Mouse (Mus musculus) right cerebral cortex, adult 18-20 months (tissue): ENCODE measurements around the gene Cdca3.
"Not testable (repeated sequence)": the region's sequence is repeated elsewhere in the genome, so short reads cannot be mapped to it uniquely, and the experiment has no call there.

ENCODE experiments used
- DNase-seq: peaks from one replicate; pipeline ENCODE4 v3.0.0; 2022; ENCODE audit warnings: mixed read lengths

The Cdca3 gene

GRCm38 (mm10) chr6:124828868-124829798 lies at the start of gene Cdca3, which contains the start of gene Usp5:
Gene Cdca3, plus strand, starts transcription at chr6:124829547.
Gene Usp5, minus strand, starts transcription at chr6:124829484.
- peak; percentile 100 for DNase-seq

DNA sequence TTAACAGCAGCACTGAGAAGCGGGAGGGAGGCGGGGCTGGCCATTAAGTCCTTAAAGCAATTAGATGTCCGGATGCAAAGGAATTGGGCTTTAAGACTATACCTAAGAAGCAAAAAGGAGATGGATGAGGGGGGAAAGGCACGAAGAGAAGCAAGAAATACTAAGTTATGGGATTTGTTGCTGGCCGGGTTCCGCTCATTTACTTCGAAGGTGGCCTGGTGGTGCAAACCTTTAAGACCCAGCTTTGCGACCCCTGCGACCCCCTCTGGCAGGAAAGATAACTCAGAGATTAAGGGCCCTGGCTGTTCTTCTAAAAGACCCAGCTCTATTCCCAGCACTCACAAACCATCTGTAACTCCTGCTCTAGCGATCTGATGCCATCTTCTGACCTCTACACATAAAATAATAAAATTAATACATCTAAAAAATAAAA lies 49.3 kb upstream of the Cdca3 start:
- DNase-seq = no peak

DNA sequence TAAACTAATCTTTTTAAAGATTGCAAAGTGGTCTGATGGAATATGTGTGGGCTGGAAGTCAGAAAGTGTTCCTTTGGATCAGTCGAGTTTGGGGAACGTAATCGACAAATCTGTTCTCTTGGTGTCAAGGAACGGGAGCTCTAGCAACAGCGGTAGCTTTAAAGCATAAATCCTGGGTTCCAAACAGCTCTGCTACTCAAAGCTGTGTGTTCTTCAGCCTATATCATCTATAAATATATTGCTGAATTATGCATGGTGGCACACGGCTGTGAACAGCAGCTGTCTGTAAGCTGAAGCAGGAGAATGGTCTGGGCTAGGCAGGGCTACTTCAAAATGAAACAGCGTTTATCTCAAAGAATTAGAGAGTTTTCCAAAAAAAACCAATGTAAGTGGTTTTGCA lies 48.4 kb upstream of the Cdca3 start:
- DNase-seq = no peak

GRCm38 (mm10) chr6:124782436-124782835 lies 46.9 kb upstream of the Cdca3 start:
- no peak for DNase-seq

- peak; percentile 61 for DNase-seq
These were observed 42.5 kb upstream of the Cdca3 start for GRCm38 (mm10) chr6:124786756-124787420.

- no peak for DNase-seq
These were observed 41.6 kb upstream of the Cdca3 start for GRCm38 (mm10) chr6:124787722-124788121.

DNA sequence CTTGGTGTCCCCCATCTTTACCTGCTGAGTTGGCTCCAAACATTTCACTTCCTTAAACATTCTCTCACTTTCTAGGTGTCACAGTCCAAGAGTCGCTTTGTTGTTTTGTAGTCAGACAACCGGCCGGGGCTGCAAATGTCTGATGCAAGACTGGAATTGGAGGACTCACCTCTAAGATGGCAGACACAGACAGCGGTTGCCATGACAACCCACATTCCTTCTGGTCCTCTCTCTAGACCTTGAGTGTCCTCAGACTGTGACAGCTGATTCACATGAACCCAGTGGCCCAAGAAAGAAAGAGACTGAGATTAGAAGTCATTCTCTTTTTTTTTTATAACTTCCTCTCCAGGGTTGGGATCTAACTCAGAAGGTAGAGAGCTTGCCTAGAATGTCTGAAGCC lies 39.8 kb upstream of the Cdca3 start:
- DNase-seq = no peak

DNA sequence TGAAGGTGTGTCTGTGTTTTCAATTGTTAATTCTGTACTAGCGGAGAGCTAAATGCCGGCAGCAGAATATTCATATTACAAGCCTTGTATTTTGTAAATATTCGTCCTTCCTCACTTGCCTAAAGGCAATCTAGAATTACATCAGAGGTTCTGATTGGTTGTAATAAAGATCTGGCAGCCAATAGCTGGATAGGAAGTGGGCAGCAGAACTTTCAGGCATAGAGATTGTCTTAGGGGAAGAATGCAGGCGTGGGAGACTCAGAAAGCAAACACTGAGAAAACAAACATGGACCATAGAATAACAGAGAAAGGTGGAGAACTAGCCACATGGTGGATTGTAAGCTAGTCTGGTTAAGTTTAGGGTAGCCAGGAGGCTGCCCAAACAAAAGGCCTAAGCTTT lies 39.2 kb upstream of the Cdca3 start:
- no peak for DNase-seq

DNA sequence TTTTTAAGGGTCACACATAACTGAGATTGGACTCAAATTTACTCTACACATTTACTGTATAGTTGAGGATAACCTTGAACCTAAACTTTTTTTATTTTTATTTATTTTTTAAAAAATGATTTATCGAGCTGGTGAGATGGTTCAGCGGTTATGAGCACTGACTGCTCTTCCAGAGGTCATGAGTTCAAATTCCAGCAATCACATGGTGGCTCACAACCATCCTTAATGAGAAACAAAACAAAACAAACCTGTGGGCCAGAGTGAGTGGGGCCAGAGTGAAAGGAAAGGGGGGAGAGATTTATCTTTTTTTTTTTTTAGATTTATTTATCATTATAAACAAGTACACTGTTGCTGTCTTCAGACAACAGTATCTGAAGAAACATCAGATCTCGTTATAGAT lies 37.4 kb upstream of the Cdca3 start:
- DNase-seq = no peak

DNA sequence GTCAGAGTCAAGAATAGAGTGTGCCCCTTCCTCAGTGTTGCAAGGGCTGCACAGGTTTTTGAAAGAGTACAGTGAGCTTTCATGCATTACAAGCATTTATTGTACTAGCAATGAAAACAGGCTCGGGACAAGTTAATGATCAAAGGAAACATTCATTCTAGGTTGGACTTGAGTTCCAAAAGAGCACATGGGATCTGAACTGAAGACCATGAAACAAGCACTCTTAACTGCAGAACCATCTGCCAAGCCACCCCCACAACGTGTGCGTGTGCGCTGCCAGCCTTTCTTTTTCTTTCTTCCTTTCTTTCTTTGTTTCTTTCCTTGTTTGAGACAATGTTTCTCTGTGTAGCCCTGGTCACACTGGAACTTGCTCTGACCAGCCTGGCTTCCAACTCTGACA lies 33.6 kb upstream of the Cdca3 start:
- no peak for DNase-seq

DNA sequence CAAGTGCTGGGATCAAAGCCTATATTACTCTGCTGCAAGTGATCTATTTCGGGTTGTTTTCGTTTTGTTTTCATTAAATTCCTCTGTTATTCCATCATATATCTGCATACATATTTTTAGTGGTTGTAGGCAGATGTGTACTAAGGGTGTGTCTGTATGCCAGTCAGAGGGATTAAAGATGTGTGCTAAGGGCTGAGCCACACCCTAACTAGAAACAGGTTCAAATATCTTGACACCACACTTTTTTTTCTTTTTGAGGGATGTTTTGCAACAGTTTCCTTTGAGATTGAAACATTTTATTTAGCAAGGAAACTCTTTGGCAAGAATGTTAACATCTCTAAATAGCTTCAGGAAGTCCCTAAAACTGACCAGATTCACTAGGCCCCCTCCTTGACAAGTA lies 33.1 kb upstream of the Cdca3 start:
- no peak for DNase-seq

DNA sequence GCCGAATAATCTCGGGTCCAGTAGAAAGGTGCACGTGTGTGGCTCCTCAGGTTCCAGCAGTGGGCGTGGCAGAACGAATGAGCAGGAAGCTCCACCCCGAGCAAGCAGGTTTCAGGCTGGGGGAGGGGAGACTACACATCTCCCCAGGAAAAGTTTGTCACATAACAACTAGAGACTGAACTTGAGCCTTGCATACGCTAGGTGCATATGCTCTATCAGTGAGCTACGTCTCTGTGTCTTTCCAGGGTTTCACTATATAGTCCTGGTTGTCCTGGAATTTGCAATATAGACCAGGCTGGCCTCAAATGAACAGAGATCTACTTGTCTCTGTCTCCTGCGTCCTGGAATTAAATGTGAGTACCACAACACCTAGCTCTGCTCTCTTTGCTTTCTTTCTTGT lies 26.9 kb upstream of the Cdca3 start:
- DNase-seq = not testable (repeated sequence)

- DNase-seq = no peak
These were observed 26.3 kb upstream of the Cdca3 start for GRCm38 (mm10) chr6:124803061-124803460.

DNA sequence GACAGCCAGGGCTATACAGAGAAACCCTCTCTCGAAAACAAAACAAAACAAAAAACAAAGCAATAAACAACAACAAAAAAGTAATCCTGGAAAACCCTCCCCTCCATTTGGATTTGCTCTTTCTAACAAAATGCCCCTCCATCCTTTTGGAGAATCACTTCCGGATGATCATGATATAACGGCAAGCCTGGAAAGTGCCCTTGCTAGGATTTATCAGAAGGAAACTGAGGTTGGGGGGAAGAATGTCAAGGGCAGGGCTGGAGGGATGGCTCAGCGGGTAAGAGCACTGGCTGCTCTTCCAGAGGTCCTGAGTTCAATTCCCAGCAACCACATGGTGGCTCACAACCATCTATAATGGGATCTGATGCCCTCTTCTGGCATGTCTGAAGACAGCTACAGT lies 25.7 kb upstream of the Cdca3 start:
- not testable (repeated sequence) for DNase-seq

DNA sequence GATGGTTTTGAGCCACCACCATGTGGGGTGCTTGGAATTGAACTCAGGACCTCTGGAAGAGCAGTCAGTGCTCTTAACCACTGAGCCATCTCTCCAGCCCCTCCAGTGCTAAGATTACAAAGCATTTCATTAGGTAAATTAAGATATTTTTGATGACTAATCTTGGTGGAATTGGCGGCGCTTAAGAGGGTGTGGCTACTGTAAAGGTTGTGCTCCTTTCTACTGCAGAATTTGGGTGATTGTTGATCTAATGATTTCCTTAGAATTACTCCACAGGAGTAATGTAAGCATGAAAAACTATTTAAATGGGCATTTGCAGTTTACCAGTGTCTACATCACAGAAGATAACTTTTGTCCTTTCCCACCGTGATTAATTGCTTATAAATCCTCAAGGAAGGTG lies 25.0 kb upstream of the Cdca3 start:
- no peak for DNase-seq

DNA sequence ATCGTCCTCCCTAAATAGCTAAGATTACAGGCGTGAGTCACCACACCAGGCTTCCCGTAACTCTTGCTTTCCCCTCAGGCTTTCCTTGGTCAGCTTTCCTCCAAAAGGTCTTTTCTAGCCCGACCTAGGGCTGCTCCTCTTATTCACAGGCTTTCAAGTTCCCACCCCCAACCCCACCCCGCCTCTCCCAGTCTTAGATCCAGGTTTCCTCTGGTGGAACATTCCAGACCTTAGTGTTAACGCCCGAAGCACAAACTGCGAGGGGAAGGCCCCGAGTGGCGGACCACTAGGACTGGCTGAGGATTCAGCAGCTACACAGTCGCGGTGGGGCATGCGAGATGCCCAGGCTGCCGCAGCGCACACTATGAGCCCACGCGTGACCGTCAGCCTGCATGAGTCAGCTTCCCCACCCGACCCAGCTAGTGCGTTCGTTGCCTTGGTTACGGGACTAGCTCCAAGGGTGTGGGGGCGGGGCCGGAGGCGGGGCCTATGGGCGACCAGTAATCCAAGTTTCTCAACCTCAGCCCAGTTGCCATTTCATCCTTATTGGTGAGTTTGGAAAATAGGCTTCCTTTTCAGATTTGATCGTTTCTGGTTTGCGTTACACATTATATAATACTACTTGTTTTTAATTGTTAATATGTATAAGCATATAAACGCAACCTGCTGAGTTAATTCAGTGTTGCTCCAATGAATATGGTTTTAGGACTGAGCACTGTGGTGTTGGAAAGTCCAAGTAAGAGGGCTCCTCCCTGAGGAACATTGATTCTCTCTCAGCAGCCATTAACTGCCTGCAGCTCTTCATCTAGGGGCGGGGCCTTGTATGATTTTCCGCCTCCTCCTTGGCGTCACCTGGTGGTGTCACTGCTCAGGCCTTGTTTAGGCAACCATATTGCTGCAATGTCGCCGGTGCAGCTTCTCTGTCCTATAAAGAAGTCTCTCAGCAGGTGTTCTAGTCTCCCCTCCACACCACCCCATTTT lies 23.7 kb upstream of the Cdca3 start:
- peak; percentile 97 for DNase-seq

GRCm38 (mm10) chr6:124806446-124807140 lies 22.8 kb upstream of the Cdca3 start:
- no peak for DNase-seq

DNA sequence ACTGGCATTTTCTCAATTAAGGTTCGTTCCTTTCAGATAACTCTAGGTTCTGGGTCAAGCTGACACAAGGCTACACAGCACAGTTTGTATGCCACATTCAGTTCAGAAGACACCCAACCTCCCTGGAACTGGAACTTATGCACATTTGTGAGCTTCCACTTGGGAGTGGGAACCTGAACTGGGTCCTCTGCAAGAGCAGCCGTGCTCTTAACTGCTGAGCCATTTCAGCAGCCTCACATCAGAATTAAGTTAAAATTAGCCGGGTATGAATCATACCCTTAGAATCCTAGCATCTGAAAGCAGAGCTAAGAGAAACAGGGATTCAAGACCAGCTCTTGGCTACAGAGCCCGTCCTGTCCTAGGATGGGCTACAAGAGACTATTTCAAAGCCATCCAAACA lies 22.0 kb upstream of the Cdca3 start:
- peak; percentile 55 for DNase-seq

GRCm38 (mm10) chr6:124807986-124808357 lies 21.4 kb upstream of the Cdca3 start:
- no peak for DNase-seq

DNA sequence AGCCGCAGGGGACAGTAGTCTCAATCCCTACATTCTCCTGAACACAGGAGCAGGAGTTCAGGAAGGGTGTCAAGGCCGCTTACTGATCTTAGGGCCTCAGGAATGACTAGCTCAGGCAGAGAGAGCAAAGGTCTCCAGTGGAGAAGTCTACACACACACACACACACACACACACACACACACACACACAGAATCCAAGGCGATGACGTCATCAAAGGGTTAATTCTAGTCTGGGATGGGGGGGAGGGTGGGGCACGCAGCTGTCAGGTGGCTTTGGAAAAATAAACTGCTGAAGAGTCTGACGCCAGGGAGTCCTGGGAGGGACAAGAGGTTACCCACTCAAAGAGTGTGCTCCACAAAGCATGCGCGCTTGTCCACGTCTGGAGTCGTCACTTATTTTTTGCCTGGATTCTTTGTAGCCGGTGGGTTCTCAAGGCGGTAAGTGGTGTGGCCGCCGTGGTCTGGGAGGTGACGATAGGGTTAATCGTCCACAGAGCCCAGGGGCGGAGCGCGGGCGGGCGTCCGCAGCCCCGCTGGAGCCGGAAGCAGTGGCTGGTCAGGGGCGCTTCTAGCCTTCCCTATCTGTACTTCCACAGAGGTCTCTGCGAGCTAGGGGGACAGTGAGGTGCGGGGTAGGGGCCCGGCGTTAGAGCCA lies 20.9 kb upstream of the Cdca3 start, which contains the start of gene Spsb2:
Spsb2 (plus strand) TSS at position 304 of the 655 bp plus-strand sequence.
- no peak for DNase-seq

- DNase-seq = peak; percentile 61
These were observed 20.1 kb upstream of the Cdca3 start for GRCm38 (mm10) chr6:124809052-124809774.
